Mouse (Mus musculus) inflammation-experienced regulatory T-cells, adult 6 months (primary cell): ENCODE data around the gene Atp1b2. TPM values are rescaled to one million over a fixed set of nuclear protein-coding genes. Genes with fewer than 3 reads are reported as not detected.
"Not testable (repeated sequence)": the region's sequence is repeated elsewhere in the genome, so short reads cannot be mapped to it uniquely, and the experiment has no call there.

Experiments
- ATAC-seq: one replicate; pipeline ENCODE4 v1.8.0; 2017
- polyA plus RNA-seq, 3 experiments: library from polyadenylated mRNA; unstranded; fragments of 100-300 nt; shearing (Covaris generic); gene quantifications; one replicate each; pipeline ENCODE4 v1.2.1; 2017

The Atp1b2 gene
- polyA plus RNA-seq: under 1 TPM in 1 of 3 experiments, not detected in 2; 0.17 TPM

DNA sequence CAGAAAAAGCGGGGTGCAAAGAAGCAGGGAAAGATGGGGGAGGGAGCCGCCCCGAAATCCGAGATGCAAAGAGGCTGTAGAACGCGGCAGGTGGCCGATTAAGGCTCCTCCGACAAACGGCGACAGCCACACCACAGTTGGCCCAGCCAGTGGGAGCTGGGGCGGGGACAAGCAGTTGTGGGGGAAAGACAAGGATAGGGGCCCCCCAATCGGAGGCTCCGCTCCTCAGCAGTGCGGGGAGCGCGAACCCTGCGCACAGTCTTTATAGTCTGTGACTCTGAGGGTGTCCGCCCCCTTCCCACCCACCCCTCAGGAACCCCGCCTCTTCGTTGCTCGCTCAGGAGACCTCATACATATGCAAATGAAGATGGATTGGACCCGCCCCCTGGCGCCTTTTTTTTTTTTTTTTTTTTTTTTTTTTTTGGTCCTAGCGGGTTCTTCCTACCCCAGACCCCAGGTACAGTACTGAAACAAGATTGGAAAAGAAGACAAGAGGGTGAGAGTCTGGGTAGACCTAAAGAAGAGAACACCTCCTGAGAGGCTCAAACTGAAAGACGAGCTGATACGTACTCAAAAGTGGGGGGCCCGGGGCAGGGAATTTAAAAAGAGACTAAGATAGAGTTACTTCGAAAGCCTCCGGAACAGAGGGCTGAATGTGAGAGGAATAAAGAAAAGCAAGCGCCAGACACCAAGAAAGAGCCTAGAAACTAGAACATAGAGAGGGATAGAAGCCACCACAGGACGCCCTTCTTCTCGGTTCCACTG lies at the start of gene Atp1b2:
Gene Atp1b2 (minus strand): TSS at position 217 of the 765 bp plus-strand sequence.
- peak; percentile 54 for ATAC-seq

DNA sequence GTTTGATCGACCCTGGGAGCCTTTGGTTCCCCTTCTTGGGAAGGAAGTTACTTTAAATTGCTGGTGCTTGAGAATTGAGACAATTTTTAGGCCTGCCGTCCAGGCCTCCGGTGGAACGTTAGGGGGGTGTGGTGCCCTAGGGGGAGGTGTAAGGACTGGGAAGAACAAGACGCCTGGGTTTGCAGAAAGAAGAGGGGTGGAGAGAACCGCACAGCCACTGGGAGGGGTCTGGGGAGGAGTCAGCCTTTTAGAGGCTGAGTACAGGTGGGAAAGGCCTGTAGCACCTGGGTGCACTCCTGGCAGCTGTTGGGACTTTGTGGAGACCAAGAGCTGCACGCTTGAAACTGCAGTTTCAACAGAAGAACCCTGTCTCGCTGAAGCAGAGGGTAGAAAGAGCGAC lies 49.0 kb upstream of the Atp1b2 start:
- ATAC-seq: no peak

DNA sequence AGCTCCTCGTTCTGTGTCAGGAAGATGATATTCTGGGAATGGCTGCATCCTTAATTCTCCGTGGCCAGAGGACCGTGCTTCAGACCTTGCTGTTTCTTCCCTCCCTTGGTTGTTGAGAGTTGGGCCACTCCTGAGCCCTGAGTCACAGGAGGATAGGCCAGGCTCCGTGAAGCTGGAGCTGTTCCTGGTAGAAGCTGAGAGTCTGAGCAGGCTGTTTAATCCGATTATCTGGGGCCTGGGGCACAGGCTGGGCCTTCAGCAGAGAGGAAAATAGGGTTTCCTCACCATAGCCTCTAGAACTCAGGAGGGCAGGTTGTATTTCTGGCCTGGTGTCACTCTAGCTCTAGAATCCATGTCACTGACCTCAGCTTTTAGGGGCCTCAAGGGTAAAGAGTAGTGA lies 47.7 kb upstream of the Atp1b2 start:
- ATAC-seq: no peak

DNA sequence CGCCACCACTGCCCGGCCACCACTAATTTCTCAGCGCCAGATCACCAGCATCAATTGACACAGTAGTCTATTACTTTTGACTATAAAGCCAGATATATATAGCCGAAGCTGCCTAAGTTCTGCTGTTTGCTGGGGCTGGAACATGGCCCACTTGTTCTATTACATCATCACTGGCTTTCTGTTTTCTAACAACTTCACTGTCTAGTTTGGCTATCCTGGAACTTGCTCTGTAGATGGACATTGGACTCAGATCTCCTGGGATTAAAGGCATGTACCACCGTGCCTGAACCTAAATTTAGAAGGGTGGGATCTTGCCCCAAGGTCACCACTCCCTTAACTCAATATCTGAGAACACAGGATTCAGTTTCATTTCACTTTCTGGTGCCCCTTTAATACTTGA lies 40.1 kb upstream of the Atp1b2 start:
- ATAC-seq: no peak

DNA sequence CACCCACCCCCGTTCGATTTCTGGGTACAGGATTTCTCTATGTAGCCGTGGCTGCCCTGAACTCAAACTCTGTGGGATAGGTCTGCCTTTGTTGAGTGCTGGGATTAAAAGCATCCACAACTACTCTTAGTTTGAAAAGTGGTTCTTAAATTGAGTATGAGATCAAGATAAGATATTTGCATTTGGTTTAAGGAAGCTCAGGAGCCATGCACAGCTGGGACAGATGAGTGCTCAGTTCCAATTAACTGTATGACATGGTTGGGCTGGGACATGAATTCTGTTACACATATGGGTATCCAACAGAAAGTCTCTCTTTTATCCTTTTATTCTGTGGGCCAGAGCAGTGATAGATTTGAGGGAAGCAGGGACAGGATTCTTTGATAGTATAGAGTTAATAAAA lies 29.7 kb upstream of the Atp1b2 start:
- no peak for ATAC-seq

DNA sequence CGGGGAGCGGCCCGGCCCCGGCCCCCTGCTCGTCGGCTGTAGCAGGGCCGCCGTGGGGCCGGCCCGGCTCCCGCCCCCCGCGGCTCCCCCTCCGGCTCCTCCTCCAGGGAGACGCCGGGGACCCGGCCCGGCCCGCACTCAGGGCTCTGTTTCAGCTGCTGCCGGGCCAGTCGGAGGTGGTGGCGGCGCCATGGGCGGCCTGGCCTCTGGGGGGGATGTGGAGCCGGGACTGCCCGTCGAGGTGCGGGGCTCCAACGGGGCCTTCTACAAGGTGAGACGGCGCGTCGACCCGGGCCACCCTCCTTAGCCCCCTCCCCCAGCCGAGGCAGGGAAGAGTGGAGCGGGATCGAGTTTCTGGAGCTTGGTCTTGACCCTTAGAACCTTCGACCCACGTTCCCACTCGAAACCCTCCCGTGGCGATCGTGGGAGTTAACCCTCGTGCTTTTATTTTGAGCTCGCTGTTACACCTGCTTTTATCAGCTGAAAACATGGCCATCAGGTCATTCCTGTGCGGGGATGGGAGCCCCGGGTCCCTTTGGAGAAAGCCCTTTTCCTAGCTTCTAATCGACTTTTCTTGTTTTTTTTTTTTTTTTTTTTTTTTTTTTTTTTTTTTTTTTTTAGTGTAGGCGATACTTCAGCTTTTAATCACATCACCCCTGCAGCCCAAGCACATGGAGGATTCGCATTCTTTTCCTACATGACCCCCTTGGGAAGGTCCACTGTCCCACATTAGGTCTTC lies 27.6 kb upstream of the Atp1b2 start:
- ATAC-seq: peak; percentile 26

DNA sequence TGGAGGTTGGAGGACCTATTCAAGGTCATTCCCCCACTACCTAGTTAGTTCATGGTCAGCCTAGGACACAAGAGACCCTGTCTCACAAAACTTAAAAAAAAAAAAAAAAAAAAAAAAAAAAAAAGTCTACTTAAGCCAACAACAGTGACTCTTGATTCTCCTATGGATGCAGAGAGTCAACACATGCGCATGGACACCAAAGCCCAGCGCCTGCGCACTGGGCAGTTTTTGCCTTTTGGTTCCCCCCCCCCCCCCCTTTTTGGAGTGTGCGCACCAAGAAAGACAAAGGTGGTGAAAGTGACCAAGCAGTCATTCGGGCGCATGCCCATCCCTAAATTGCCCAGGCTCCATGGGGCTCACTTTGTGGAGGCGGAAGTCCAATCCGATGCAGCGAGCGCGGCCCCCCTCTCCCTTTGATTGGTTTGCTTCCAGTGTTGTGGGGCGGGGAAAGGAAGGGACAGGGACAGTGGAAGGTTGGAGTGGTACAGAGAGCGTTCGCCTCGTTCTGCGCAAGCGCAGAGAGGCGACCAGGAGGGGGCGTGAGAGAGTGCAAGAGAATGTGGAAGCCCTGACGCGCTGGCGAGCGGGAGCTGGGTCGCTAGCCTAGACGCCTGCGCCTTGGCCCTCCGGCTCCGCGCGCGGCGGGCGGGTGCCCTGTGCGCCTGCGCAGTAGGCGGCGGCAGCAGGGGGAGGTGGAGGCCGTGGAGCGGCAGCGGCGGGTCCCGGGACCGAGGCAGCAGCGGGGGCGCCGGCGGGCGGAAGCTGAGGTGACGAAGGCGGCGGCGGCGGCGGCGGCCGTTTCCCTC lies 26.7 kb upstream of the Atp1b2 start, which contains the start of gene Fxr2:
Gene Fxr2 (plus strand): TSS at position 707 of the 806 bp plus-strand sequence.
- peak; percentile 92 for ATAC-seq

DNA sequence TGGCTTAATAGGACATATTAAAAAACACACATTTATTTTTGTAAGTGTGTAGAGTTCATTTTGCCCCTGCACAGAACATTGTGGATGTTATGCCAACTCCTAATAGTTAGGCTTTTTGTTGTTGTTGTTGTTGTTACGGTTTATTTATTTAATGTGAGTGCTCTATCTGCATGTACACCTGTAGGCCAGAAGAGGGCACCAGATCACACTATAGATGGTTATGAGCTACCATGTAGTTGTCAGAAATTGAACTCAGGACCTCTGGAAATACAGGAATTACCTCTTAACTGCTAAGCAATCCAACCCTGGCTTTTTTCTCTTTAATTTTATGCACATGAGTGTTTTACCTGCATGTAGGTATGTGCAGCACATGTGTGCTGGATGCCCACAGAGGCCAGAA lies 24.1 kb upstream of the Atp1b2 start:
- no peak for ATAC-seq

DNA sequence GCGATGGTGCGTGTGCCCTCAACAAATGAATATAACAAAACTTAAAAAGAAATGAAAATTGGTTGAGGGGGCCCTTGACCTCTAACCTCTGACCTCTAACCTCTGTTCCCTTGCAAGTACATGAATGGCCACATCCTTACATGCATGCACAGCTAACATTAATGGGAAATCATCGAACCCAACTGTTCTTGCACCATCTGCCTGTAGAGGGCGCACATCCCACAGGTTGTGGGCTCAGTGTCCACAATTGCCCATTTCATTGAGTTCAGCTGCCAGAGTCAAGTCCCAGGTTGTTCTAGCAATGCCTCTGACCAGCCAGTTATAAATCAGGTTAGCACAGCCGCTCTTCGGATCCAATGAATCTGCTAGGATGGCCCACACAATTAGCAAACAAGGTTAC lies 22.5 kb upstream of the Atp1b2 start:
- ATAC-seq: no peak

DNA sequence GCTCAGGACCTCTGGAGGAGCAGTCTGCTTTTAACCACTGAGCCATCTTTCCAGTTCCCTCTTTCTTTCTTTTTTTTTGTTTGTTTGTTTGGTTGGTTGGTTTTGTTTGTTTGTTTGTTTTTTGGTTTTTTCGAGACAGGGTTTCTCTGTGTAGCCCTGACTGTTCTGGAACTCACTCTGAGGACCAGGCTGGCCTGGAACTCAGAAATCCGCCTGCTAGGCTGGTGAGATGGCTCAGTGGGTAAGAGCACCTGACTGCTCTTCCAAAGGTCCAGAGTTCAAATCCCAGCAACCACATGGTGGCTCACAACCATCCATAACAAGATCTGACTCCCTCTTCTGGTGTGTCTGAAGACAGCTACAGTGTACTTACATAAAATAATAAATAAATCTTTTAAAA lies 18.6 kb upstream of the Atp1b2 start:
- not testable (repeated sequence) for ATAC-seq

DNA sequence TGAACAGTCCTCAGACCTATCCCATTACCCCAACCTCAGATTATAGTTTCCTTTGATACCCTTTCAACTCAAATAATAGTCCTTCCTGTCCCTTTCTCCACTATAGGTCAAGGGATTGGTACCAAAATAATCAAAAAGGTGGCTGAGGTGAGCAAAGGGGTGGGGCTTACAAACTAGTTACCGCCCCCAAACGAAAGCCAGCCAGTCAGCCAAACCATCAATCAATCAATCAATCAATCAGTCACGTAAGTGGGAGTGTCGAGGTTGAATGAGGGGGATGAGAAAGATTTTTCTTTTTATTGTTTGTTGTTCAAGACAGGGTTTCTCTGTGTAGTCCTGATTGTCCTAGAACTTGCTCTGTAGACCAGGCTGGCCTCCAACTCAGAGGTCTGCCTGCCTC lies 17.3 kb upstream of the Atp1b2 start:
- ATAC-seq: no peak

DNA sequence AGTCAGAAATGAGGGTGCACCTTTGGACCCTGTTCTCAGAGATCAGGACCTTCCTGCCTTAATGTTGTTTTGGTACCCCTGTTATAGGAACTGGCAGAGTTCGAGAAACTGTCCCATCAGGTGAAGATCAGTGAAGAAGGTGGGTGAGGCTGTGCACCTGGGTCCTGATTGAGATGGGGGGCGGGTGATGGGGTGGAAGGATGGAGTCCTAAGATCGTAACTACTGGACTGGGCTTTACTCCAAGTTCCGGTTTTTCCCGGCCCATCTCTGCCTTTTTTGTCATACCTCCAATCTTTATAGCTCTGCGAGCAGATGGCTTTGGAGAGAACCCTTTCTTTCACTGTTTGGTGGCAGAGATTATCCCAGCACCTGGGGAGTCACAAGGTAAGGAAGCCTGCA lies 16.7 kb upstream of the Atp1b2 start:
- ATAC-seq: no peak

DNA sequence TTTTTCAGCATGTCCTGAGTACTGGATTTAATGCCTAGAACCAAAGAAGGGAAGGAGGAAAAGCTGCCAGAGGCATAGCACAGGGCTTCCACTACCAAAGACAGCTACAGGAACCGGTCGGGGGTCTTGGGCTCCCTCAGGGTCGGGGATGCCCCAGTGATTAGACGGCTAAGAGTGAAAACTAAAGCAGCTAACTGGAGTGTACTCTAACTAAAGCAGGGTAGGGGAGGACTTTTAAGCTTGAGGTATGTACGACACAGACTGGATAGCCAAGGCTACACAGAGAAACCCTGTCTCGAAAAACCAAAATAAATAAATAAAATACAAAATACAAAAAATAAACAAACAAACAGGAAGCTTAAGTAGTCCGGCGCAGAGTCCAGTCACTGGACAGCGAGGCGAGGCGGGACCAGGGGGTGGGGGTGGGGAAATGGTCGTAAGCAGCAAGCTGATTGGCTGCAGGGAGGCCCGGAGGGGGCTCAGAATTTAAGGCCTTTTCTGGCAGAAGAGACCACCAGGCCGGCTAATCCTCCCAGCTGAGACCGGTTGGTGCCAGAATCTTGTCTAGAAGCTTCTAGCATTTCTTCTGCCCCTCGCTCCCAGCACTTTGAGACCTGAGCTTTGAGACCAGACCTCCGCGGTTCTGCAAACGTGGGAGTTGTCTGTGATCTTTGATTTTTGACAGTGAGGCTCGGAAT lies 16.0 kb upstream of the Atp1b2 start, which contains the start of gene Sat2:
Gene Sat2 (plus strand): TSS at position 454 of the 698 bp plus-strand sequence.
- ATAC-seq: no peak

DNA sequence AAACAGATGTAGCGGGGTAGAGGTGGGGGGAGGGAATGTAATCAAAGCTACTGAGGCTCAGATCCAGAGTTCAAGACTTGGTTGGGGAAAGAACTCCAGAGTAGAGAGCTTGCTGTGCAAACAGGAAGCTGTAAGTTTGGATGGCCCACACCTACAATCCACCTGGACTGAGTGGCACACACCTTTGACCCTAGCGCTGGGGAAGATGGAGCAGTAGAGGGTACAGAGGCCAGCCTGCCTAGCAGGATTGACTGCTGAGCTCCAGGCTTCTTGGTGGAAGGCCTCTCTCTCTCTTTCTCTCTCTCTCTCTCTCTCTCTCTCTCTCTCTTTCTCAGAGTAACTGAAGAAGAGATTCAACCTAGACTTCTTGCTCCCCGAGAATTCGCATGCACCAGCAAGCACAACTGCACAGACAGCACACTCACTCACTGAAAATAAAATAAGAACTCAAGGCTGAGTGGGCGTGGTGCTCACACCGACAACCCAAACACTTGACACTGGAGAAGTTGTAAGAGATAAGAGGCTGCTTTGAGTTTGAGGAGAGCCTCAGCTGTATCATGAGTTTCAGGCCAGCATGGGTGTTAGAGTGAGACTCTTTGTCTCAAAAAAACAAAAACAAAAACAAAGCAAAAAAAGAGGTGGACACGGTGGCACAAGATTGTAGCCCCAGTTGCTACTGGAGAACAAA lies 14.8 kb upstream of the Atp1b2 start:
- ATAC-seq: no peak

DNA sequence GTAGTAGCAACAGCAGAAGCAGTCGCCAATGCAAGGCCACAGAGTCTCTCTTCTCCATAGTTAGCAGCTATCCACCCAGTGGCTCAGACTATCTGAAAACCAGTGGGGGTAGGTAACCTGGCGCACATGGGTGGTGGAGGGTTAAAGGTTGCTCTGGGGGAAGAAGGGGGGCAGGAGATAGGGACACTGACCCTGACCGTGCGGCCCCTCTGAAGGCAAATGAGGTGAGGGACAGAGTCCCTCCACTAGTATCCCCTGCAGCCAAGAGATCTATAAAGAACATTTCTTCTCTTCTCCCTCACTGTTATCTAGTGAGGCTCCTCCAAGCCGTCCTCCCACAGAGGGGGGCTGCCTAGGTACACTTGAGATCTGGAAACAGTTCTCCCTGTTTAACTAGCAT lies 12.1 kb upstream of the Atp1b2 start, which contains the start of gene Shbg:
Gene Shbg (minus strand): TSS at position 101 of the 400 bp plus-strand sequence.
- ATAC-seq: no peak

DNA sequence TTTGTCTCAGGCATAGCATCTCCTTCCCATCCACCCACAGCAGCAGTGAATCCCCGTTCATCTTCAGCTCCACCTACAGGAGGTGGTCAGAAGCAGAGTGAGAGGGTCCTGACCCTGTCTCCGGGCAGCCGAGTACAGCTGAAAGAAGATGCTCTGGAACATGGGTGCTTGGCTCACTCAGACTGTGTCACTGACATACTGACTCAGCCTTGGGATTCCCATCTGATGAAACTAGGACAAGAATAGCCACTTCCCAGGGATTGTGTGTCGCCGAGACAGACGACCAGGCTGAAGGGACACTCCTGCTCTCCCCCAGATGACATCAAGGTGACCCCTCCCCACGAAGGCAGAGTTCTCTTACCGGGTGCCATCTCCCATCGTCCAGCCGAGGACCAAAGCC lies 11.0 kb upstream of the Atp1b2 start:
- ATAC-seq: no peak

DNA sequence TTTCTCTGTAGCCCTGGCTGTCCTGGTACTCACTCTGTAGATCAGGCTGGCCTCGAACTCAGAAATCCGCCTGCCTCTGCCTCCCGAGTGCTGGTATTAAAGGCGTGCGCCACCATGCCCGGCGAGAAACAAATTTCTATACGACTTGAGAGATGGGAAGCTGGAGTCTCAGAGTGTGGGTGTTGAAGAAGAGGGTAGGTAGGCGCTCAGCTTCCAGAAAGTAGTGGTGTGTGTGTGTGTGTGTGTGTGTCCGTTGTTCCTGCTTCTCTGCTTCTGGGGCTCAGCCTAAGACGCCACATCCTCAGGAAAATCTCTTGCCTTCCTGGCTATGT lies 8.5 kb upstream of the Atp1b2 start:
- ATAC-seq: not testable (repeated sequence)

DNA sequence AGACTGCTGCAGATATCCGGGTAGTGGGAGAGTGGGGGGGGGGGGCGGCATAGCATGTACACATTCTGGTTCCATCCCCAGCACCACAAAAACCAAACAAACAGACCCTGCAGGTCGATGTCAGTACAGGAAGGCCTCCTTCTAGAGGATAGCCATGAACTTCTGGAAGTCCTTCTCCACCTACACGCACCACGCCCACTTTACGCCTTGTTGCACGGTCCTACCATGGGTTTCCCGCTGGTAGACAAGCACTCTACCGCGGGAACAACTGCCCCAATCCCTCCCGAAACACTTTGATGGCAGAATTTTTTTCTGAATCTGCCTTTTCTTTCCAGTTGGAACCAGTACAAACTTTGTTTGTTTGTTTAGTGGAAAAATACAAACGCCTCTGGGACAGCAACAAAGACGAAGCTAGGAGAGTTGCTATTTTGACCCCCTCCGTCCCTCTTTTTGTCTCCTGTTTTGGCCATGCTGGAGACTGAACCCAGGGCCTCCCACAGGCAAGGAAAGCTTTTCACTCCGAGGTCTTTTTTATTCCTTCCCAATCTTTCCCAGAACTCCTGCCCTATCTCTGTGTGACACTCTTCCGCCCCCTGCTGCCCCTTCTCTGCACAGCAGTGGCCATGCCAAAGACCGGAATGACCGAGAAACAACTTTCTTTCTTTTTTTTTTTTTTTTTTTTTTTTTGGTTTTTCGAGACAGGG lies 8.0 kb upstream of the Atp1b2 start:
- no peak for ATAC-seq

DNA sequence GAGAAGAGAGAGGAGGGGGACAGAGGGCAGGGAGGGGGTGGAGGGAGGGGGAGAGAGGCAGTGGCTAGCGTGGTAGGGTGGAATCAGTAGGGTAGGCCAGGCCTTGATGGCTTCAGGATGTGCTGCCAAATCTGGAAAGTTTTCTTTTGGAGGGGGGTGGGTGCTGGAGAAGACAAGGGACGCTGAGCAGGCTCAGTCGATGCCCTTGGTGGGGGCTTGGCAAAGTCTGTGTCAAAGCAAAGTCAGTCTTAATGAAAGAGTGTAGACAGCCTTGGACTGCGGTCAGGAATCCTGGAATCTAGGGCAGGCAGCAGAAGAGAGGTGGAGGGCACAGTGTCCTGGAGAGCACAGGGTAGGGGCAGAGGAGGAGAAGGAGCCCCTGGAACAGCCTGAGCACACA lies 5.2 kb upstream of the Atp1b2 start:
- ATAC-seq: no peak

DNA sequence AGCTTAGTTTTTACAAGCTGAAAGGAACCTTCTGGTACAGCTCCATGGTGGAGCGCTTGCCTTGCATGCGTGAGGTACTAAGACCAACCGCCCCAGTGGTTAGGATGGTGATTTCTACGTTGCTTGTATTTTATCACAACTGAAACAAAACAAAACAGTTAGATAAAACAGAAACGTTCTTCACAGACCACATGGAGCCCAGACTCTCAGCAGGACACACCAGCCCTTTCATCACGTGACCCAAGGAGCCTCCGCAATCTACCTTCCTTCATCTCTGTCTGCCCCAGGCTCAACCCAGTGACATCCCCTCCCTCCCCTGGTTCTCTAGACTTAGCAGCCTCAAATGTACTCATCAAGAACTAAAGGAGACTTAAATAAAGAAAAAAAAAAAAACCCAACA lies 3.7 kb upstream of the Atp1b2 start:
- ATAC-seq: no peak

DNA sequence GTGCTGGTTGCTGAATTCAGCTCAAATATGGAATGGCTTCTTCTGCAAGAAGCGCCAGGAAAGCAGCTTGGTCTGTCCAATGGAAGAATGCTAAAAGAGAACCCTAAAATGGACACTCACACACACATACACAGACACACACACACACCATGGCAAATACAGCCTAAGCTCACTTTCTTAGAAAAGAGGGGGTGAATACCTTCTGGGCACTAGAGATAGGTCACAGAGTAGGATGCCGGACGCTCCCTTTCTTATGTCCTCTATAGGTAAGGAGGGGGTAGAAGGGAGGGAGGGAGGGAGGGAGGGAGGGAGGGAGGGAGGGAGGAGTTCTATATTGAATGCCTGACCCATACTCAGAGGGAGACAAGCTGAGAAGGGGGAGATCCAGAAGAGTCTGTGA lies 2.8 kb upstream of the Atp1b2 start:
- no peak for ATAC-seq
